Mouse (Mus musculus) heart, adult 18-20 months (tissue): ENCODE measurements around the gene Fam126a. TPM values are rescaled to one million over a fixed set of nuclear protein-coding genes. Genes with fewer than 3 reads are reported as not detected.
A peak's percentile ranks its signal among the peaks of the same experiment; 100 is the strongest.

Experiments
- DNase-seq, 2 experiments: peaks; one replicate each; pipeline ENCODE4 v3.0.0; 2021 to 2022; ENCODE audit warnings: mixed read lengths in 1 of 2
- total RNA-seq, 2 experiments: library from RNA; stranded (reverse); gene quantifications; 2 replicates each; pipeline ENCODE4 v1.2.3; 2021

Gene Fam126a
- total RNA-seq, 2 experiments from 2014 or later = 37.3 to 42.2 TPM

DNA sequence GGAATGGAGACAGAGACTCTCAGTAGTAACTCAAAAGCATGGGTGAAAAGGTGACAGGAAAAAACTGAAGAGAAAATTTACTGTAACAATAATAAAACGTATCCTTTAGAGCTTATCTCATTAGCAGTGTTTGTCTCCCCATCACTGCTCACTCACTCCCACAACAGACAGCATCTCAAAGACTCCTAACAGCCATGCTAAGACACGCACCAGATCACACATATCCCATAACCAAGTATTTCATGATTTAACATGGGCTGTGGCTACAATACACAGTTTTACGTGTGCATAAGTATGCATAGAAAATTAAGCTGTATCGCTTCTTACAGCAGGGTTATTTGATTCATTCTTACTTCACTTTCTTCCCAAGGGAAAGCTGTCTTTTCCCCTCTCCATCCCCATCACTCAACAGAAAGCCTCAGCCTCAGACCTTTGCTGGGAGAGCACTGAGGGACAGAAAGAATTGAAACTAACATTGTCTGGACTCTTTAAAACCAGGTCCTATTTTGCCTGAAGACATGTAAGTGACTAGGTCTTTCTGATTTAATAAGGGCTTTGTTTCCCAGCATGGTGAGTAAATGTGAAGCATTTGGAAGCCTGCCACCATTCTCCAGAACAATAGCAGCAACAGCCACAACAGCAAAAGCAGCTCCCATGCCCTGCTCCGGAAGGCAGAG is 37.5 kb downstream of the Fam126a start:
- peak; percentile 66 to 82 for DNase-seq

DNA sequence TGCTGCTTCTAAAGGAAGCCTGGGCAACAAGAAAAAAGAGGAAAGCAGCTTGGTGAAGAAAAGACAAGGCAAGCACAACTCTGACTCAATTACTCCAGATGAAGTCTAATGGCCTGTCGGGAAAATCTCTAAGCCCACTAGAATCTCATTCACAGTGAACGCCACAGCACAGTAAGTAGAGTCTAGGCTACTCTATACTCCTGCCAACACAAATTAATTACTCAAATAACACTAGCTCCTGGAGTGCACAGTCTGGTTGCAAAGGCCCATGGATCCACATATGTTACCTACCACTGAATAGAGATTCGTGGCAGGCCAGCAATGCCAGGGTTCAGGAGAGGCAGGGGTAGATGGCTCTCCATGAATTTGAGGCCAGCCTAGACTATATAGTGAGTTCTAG is 40.5 kb downstream of the Fam126a start:
- no peak for DNase-seq

DNA sequence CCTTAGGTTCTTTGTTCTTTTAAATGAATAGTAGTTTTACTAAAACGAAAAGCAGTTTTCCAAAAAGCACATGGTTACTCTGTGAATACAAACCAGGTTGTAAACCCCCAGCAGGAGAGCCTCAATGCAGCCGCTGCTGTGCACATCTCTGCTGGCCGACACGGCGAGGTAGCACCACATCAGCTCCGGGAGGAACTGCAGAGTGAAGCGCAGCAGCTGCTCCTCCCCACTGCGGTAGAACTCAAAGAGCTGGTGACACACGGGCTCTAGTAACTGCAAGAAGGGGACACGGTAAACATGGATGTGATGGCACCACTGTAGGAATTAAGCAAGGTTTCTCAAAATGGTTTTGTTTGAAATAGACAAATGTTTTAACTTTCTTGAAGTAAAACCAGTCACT is 42.7 kb downstream of the Fam126a start:
- DNase-seq = no peak

DNA sequence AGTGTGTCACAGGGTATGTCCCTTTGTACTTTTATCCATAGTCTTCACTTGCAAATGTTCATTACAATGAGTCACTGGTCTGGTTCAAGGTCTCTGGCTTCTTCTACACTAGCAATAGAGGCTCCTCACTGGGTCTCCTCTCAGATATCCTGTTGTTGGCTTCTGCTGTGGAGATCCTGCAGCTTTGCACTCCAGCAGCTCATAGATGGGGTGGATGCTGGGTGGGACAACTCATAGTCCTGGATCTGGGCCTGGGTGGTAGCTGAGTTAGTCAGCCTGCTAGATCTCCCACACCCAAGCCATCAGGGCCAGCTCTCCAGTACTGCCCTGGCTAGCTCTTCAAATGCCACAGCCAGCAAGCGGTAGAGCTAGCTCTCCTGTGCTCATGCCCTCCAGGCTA is 48.4 kb downstream of the Fam126a start:
- peak in 1 of 2 experiments; percentile 24 for DNase-seq

DNA sequence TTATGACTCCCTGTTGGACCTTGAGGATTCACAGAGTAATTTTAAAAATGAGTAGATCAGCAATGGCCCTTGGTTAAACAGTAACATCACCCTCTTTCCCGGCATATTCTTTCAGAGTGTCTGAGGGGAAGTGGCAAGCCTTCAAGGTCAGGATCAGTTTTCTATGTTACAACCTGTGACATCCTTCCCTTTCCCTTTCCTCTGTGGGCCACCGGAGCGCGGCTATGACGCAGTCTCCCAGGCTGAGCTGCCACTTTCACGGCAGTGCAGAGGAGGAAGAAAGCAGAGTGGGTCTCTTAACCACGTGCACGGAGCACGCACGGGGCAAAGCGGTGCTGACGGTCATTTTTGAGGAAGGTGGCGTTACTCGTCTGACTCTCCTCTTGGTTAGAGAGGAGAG is 52.0 kb downstream of the Fam126a start:
- no peak for DNase-seq

DNA sequence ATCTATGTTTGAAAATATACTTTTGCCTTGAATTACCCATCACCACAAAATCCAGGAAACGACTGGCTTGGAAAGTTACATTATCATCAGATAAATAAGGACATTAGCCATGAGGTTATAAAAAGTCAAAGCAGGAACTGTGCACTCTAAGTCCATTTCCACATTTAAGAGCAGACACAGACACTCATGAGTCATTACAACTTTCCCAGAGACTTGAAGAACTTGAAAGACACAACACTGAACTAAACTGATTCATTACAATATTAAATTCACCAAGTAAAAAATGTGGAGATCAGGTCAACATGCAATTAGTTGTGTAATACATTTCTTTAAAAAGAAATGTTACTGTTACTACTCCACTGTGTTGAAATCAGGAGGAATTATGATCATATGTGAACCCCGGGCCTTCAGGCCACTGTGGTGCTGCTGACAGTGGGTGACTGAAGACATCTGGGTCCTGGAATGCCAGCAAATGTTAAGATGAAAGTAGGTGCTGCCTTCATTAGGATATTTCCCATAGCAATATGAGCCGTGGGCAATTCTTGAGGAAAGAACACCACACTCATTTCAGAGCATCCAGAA is 55.4 kb downstream of the Fam126a start:
- DNase-seq = no peak

DNA sequence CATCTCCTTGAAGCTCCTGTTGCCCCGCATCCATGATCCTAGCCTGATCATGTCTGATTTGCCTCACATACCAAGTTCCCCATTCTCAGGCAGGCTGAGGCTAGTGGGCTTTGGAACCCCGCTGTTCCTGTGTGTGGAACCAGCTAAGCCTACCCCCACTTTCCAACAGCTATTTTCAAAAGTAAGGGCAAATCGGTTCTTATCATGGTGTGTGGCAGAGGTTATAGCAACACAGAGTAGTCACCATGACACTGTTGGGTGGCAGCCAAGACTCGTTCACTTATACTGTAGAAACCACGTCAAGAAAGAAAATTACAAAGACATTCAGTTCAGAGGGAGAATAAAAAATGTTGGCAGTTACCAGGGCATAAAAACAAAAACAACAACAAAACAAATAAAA is 62.8 kb downstream of the Fam126a start:
- peak; percentile 29 to 69 for DNase-seq

DNA sequence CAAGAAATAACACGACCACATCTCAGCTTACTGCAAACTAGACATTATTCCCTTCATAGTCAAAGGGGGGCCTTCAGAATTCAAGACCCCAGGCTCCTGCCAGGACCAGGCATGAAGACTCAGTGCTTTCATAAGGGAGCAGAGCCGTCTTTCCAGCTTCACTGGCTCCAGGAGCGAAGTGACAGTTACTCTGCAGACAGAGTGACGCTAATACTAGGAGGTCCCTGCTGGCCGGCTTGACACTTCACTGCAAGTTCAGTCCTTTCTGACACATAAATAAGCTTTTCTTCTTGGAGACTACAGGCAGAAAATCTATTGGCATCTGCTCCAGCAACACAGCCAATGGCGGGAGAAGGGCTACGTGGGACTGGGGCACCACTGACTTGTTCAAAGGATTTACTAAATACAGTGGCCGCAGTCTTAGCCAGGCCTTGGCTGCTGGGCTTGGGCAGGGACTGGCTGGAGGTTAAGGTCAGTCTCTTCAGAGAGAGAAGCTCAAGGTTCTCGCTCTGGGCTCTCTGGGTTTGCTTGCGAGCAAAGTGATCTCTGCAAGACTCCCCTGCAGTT is 65.8 kb downstream of the Fam126a start:
- no peak for DNase-seq

DNA sequence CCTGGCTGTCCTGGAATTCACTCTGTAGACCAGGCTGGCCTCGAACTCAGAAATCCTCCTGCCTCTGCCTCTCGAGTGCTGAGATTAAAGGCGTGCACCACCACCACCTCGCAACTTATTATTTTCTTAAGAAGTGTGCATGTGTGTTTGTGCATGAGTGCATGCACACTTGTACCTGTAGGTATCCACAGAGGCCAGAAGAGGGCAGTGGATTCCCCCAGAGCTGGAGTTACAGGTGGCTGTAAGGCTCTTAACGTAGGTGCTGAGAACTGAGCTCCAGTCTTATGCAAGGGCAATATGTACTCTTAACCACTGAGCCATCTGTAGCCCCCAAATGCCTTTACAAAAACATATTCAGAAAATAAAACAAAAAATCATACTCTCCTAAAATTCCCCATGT is 77.4 kb downstream of the Fam126a start:
- no peak for DNase-seq

DNA sequence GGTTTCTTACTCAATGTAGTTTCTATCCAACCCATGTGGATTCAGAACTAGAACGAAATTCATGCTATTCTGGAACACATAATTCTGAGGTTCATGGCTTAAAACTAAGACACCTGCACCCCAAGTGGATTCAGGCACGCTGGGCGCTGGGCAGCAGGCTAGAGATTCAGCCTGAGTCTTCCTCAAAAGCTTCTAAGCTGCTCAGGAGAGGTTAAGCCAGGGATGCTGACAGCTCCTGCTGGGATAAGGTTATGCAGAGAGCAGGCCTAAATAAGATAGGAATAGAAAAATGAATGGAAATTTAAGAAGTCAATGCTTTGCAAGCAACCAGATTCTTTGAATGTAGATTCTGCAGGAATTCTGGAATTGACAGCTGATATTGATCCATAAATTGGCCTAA is 82.4 kb downstream of the Fam126a start:
- DNase-seq = no peak

DNA sequence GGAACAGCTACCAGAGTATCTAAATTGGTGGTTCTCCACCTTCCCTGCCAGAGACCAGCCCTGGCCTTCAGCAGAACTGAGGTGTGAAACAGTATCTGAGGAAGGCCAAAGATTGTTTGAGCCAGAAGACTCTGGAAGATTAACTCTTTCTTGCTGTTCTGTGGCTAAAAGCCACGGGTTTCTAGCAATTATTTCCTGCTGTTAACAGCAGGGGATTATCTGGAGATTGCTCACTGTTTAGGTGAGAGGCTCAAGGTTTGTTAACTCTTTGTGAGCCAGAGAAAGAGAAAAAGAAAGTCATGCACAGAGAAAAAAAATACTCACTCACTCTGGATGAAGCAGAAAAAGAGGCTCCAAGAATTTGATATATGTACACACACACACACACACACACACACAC is 85.4 kb downstream of the Fam126a start:
- no peak for DNase-seq

DNA sequence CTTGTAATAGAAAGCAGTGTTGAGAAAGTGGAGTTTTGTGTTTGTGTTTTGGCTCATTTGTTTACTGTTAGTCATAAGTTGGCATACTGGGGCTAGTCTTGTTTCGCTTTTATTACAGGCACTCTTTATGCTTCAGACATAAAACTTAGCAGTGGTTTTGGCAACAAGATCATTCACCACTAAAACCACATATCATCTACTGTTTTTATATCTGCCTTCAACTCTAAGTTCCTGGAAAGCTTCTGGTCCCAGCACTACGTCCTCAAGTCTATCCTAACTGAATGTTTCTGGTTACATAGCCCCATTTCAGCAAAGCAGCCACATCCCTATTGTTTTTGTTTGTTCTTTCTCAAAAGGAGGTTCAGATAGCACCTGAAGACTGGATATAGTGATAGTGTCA is 87.0 kb downstream of the Fam126a start:
- DNase-seq = no peak

DNA sequence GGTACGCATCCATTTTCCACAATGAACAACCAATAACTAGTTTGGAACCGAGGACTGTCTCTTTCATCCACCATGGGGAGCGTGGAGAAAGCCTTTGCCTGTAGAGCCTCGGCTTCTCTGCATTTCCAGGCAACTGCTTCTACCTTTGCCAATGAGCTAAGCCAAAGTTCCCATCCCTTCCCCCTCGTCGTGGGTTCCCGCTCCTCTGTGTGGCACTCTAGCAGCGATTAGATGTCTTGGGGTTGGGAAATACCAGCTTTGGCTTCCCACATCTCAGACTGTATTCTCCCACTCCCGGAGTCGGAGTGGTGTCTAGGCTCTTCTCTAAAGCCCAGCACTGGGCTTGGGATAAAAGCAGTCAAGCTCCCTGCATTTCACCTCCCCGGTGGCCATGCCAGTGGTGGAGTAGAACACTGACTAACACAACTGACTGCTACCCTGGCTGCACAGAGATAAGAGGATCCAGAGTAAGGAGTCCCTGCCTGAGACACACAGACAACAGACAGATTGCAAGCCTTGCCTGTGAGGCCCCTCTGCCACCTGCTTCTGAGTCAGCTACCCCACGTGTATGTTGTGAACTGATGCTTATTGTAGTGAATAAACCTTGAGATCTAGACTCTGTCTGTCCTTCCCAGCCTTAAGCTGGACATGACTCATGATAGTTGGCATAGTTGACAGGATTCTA is 106.9 kb downstream of the Fam126a start:
- DNase-seq = no peak

DNA sequence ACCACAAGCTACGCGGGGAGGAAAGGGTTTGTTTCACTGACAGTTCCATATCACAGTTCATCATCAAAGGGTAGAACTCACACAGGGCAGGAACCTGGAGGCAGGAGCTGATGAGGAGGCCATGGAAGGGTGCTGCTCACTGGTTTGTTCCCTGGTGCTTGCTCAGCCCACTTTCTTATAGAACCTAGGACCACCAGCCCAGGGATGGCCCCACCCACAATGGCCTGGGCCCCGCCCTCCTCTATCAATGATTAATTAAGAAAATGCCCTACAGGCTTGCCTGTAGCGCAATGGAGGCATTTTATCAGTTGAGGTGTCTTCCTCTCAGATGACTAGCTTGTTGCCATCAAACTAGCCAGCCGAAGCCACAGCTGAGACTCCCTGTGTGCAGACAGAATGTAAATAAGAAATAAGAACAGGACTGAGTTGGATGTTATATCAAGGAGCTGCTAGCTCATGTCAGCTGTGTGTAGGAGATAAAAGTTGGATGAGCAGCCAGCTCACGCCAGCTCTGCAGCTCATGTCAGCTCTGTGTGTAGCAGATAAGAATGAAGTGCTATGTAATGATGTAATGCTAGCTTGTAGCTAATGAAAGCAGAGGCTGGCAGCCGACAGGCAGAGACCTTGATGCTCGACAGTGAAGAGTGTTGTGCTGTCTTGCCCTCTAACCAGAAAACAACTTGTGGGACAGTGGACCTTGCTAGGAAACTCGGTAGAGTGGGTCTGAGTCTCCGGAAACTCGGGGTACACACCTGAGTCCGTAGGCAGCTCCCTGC is 107.8 kb downstream of the Fam126a start:
- DNase-seq = peak; percentile 7 to 33

DNA sequence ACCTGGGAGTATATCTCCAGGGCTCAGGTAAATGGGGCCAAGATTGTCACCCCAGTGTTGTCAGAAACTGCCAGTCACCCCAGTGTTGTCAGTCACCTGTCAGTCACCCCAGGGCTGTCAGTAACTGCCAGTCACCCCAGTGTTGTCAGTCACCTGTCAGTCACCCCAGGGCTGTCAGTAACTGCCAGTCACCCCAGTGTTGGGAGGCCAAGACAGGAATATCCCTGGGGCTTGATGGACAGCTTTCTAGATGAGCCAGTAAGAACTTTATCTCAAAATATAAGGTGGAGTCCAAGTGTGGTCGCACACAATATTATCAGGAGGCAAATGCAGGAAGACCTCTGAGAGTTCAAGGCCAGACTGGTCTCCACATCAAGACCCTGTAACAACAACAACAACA is 109.2 kb downstream of the Fam126a start:
- DNase-seq = no peak

DNA sequence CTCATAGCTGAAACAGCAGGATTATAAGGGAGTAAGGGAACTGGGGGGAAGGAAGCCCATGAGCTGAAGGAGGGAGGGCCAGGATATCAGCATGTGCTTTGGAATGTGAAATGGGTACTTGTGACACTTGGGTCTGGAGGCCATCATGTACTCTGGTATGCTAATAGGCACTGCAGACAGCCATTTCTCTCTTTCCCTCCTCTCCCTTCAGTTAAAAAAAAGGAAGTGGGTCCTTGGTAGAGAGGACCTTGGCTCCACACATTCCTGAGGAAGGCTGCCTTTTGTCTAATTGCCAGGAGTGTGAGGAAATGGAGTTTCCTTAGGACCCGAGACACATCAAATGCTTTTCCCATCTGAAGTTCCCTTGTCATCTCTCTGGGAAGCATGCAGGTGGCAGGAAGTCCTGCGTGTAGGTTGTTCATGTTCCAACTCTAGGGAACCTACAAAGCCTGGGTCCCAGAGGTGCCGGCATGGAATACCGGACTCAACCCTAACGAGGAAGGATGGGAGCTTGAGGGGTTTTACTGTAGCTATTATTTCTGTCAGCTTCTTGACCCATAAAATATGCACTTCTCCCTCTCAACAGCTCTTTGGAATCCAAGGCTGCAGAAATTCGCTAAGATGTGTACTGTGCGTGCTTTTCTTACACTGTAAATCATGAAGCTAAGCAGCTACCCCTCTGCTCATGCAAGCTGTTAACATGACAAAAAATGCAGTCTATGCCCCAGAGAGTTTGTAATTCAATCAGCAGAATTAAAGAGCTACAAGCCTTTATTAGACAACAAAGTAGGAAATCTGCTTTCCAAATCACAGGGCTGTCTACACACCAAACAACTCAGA is 110.4 kb downstream of the Fam126a start:
- DNase-seq = peak in 1 of 2 experiments; percentile 36

DNA sequence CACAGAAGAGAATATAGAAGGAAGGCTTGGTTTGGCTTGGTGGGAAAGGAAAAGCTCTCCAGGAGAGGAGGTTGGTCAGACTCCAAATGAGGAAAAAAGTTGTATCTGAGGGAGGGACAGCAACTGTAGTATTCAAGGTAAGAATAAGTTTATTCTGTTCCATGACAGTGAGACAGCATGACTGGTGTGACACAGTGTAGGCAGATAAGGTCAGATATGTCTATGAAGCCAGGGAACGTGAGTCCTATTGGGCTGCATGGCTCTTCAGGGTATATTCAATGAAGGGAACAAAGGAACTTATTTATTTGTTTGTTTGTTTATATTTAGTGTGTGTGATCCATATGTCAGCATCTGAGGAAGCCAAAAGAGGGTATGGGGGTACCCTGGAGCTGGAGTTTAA is 113.2 kb downstream of the Fam126a start:
- no peak for DNase-seq

DNA sequence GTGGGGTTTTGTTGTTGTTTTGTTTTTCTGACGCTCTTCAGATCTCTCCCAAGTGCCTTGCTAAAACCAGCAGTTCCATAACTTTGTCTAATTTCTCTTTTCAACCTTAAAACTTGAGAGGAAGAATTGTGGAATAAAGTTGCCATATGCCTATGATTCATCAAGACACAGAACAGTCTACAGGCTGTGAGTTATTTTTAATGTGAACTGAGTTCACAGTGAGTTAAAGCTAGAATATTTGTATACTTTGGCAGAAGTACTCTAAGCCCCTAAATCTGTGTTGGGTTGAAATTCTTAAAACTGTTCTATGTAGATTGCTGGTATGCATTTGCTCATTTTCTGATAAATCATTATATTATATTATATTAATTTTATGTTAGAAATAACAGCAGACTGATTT is 118.9 kb downstream of the Fam126a start:
- DNase-seq = no peak

DNA sequence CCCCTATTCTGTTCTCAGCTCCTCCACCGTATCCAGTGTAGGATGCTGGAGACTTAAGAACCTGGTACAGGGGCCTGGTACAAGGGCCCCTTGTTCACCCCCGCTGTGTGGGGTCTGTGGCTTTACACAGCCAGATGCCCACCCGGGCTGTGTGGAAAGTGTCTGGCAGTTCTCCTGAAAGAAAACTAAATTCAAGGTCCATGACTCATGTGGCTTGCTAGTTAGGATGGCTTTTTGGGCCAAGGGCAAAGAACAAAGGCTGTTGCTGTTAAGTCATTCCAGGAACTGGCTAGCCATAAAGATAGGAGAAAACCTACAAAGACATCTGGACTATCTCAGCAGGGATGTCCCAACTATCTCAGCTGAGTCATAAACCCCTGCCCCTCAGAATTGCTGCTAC is 121.2 kb downstream of the Fam126a start:
- DNase-seq = no peak

DNA sequence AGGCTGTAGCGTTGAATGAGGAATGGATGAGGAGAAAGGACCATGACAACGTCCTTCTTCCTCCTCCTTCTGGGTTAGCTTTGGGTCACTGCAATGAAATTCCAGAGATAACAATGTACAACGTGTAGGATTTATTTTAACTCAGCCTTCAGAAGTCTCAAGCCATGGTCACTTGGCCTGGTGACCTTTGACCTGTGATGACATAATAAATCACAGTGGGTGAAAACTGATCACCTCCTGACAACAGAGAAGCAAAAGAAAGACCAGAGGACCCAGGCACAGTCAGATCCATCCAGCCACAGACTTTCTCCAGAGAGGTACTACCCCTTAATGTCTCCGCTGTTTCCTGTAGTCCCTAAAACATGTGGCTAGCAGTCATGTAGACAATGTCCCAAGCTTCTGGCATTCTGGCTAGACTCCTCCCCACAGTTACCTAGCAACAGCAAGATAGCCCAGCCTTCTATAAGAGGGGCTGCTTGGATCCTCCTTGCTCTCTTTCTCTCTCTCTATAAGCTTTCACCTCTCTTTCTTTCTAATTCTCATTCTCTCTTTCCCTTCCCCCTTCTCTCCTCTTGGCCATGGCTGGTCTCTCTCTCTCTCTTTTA is 121.9 kb downstream of the Fam126a start:
- DNase-seq = no peak

DNA sequence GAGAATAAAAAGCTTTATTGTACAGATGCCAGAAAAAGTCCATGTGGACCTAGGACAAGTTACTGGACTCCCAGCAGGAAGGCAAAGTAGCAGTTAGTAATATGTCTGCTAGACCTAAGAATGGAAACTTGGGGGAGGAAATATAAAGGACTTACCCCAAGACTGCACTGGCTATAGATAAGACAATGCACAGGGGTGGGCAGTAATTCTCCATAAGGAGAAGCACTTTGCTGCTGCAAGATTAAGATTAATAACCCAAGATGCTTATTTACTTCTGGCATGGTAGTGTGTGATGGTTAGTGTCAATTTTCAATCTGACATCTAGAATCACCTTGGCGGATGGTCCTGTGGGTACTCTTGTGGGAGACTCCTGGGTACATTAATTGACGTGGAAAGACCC is 128.3 kb downstream of the Fam126a start:
- DNase-seq = no peak
